Mouse (Mus musculus) activated CD4-positive, CD25-positive, alpha-beta regulatory T cell (primary cell): ENCODE measurements around the gene Trap1a. TPM values are rescaled to one million over a fixed set of nuclear protein-coding genes. Genes with fewer than 3 reads are reported as not detected.

Experiments used
- polyA plus RNA-seq, 2 experiments: library from polyadenylated mRNA; unstranded; fragments of 100-300 nt; shearing (Covaris generic); gene quantifications; one replicate each; pipeline ENCODE4 v1.2.1; 2017

Trap1a gene
- not detected for polyA plus RNA-seq

GRCm38 (mm10) chrX:139333263-139333994, at the start of gene Trap1a:
TSS of gene Trap1a (plus strand) at chrX:139333683.

Other genes with a start within 250 kb of the Trap1a start
- not detected for gene Serpina7, start 248.4 kb upstream of the Trap1a start, polyA plus RNA-seq
- not detected for gene 4930513O06Rik, start 247.4 kb upstream of the Trap1a start, polyA plus RNA-seq
- gene 4933428M09Rik, start 154.5 kb upstream of the Trap1a start, polyA plus RNA-seq: not detected
- not detected for gene Mum1l1, start 123.6 kb upstream of the Trap1a start, polyA plus RNA-seq
- under 1 TPM; 0.16 to 0.31 TPM for gene D330045A20Rik, start 146.7 kb downstream of the Trap1a start, polyA plus RNA-seq
- 1 to 10 TPM; 3.2 to 4.5 TPM for gene Rnf128, start 229.6 kb downstream of the Trap1a start, polyA plus RNA-seq